Mouse (Mus musculus): ENCODE measurements at regions not wholly inside any gene's neighbourhood (a gene's known extent, or its start where the extent isn't known, plus 50 kb on each side); places are given as distances from the start of the nearest gene placed in this dataset.

- Histone ChIP-seq H3K9ac (replicated peaks; ENCODE audit: low read length) (no peak overlapping the region), H3K36me3 (ENCODE audit: insufficient read depth, low read length) (no peaks in the 10 kb centered on the region), H3K27me3 (ENCODE audit: insufficient read depth, low read length) (no peaks in the 10 kb centered on the region), H3K4me1 (ENCODE audit: insufficient read depth, low read length) (no peaks in the 10 kb centered on the region), H3K4me2 (ENCODE audit: low read depth, low read length) (no peak overlapping the region), H3K9me3 (ENCODE audit: low read length) (no peaks in the 10 kb centered on the region), H3K4me3 (ENCODE audit: low read length) (no peak overlapping the region), H3K27ac (no peak overlapping the region)
- ATAC-seq (no peak), DNase-seq (ENCODE audit: low spot score) (no peak)
- 87% methylated on average over 2 of the region's 2 CpGs for WGBS
- no peak for TF ChIP-seq CTCF (IDR thresholded peaks at IDR 0.05; ENCODE audit: low read depth)
These were observed 130.1 kb downstream of the Nectin1 start for GRCm38 (mm10) chr9:43873841-43874240.

- Histone ChIP-seq H3K9me3 (ENCODE audit: low read length) (no peaks in the 10 kb centered on the region), H3K36me3 (ENCODE audit: insufficient read depth, low read length) (no peaks in the 10 kb centered on the region), H3K4me3 (ENCODE audit: low read length) (no peak overlapping the region), H3K27me3 (ENCODE audit: insufficient read depth, low read length) (no peaks in the 10 kb centered on the region), H3K27ac (no peak overlapping the region), H3K9ac (replicated peaks; ENCODE audit: low read length) (no peak overlapping the region), H3K4me2 (ENCODE audit: low read depth, low read length) (no peak overlapping the region), H3K4me1 (ENCODE audit: insufficient read depth, low read length) (no peaks in the 10 kb centered on the region)
- no peak for ATAC-seq
- WGBS = 80% methylated on average over 5 of the region's 5 CpGs
- TF ChIP-seq CTCF (IDR thresholded peaks at IDR 0.05; ENCODE audit: low read depth) = no peak
- DNase-seq (ENCODE audit: low spot score) = no peak
These were observed 130.5 kb downstream of the Nectin1 start for GRCm38 (mm10) chr9:43874332-43874731.

GRCm38 (mm10) chr9:43879220-43879968 lies 135.6 kb downstream of the Nectin1 start:
- H3K4me2 ChIP-seq (ENCODE audit: low read depth, low read length) = peak overlapping the region; percentile 58
- H3K27me3 ChIP-seq (ENCODE audit: insufficient read depth, low read length) = 0 out of 2 replicates have a peak, but pooled peaks cover 5% of the 10 kb centered on the region
- 2% methylated on average over 24 of the region's 24 CpGs for WGBS
- ATAC-seq (peak; percentile 29; the same call in 1 of the 2 replicates), DNase-seq (ENCODE audit: low spot score) (no peak)
- peak overlapping the region; percentile 26 for H3K4me3 ChIP-seq (ENCODE audit: low read length)
- no peak for TF ChIP-seq CTCF (IDR thresholded peaks at IDR 0.05; ENCODE audit: low read depth)
- H3K9ac ChIP-seq (replicated peaks; ENCODE audit: low read length) = 0 out of 2 replicates have a peak overlapping the region, but pooled peaks have one; percentile 6
- H3K4me1 ChIP-seq (ENCODE audit: insufficient read depth, low read length) = no peaks in the 10 kb centered on the region
- H3K9me3 ChIP-seq (ENCODE audit: low read length) = no peaks in the 10 kb centered on the region
- no peak overlapping the region for H3K27ac ChIP-seq
- H3K36me3 ChIP-seq (ENCODE audit: insufficient read depth, low read length) = no peaks in the 10 kb centered on the region

GRCm38 (mm10) chr9:43879969-43880396 lies 136.2 kb downstream of the Nectin1 start:
- no peak for TF ChIP-seq CTCF (IDR thresholded peaks at IDR 0.05; ENCODE audit: low read depth)
- Histone ChIP-seq H3K27me3 (ENCODE audit: insufficient read depth, low read length) (0 out of 2 replicates have a peak, but pooled peaks cover 5% of the 10 kb centered on the region), H3K9me3 (ENCODE audit: low read length) (no peaks in the 10 kb centered on the region), H3K4me2 (ENCODE audit: low read depth, low read length) (peak overlapping the region; percentile 58), H3K27ac (no peak overlapping the region), H3K9ac (replicated peaks; ENCODE audit: low read length) (0 out of 2 replicates have a peak overlapping the region, but pooled peaks have one; percentile 6), H3K4me3 (ENCODE audit: low read length) (peak overlapping the region; percentile 26), H3K4me1 (ENCODE audit: insufficient read depth, low read length) (no peaks in the 10 kb centered on the region), H3K36me3 (ENCODE audit: insufficient read depth, low read length) (no peaks in the 10 kb centered on the region)
- WGBS = 0% methylated on average over 26 of the region's 26 CpGs
- peak; percentile 59; the same call in 1 of the 2 replicates for ATAC-seq
- peak; percentile 68 for DNase-seq (ENCODE audit: low spot score)

GRCm38 (mm10) chr9:43893086-43893485 lies 149.3 kb downstream of the Nectin1 start:
- no peak for DNase-seq (ENCODE audit: low spot score)
- WGBS = 29% methylated on average over 6 of the region's 6 CpGs

GRCm38 (mm10) chr9:43899239-43899638 lies 143.9 kb upstream of the Thy1 start:
- H3K27me3 ChIP-seq (ENCODE audit: insufficient read depth, low read length) = no peaks in the 10 kb centered on the region
- no peaks in the 10 kb centered on the region for H3K9me3 ChIP-seq (ENCODE audit: low read length)
- TF ChIP-seq CTCF (IDR thresholded peaks at IDR 0.05; ENCODE audit: low read depth) = no peak
- H3K4me1 ChIP-seq (ENCODE audit: insufficient read depth, low read length) = no peaks in the 10 kb centered on the region; the same call in 1 of the 2 replicates
- no peaks in the 10 kb centered on the region for H3K36me3 ChIP-seq (ENCODE audit: insufficient read depth, low read length)
- H3K4me3 ChIP-seq (ENCODE audit: low read length) = no peak overlapping the region
- H3K9ac ChIP-seq (replicated peaks; ENCODE audit: low read length) = no peak overlapping the region
- no peak overlapping the region for H3K27ac ChIP-seq
- H3K4me2 ChIP-seq (ENCODE audit: low read depth, low read length) = no peak overlapping the region
- WGBS = 33% methylated on average over 4 of the region's 4 CpGs
- ATAC-seq (no peak), DNase-seq (ENCODE audit: low spot score) (peak; percentile 56)

More at GRCm38 (mm10) chr9:43893086-43893485, 149.3 kb downstream of the Nectin1 start:
- H3K4me1 ChIP-seq (ENCODE audit: insufficient read depth, low read length) = no peaks in the 10 kb centered on the region
- no peaks in the 10 kb centered on the region for H3K27me3 ChIP-seq (ENCODE audit: insufficient read depth, low read length)
- no peak overlapping the region for H3K27ac ChIP-seq
- H3K36me3 ChIP-seq (ENCODE audit: insufficient read depth, low read length) = no peaks in the 10 kb centered on the region
- no peaks in the 10 kb centered on the region for H3K9me3 ChIP-seq (ENCODE audit: low read length)
- H3K4me2 ChIP-seq (ENCODE audit: low read depth, low read length) = no peak overlapping the region
- no peak for ATAC-seq
- no peak for TF ChIP-seq CTCF (IDR thresholded peaks at IDR 0.05; ENCODE audit: low read depth)
- H3K9ac ChIP-seq (replicated peaks; ENCODE audit: low read length) = no peak overlapping the region
- no peak overlapping the region for H3K4me3 ChIP-seq (ENCODE audit: low read length)

GRCm38 (mm10) chr9:43908325-43908724 lies 134.9 kb upstream of the Thy1 start:
- WGBS = 91% methylated on average over 4 of the region's 4 CpGs
- ATAC-seq = no peak
- H3K36me3 ChIP-seq (ENCODE audit: insufficient read depth, low read length) = no peaks in the 10 kb centered on the region
- no peaks in the 10 kb centered on the region for H3K4me1 ChIP-seq (ENCODE audit: insufficient read depth, low read length)
- no peaks in the 10 kb centered on the region for H3K9me3 ChIP-seq (ENCODE audit: low read length)
- TF ChIP-seq CTCF (IDR thresholded peaks at IDR 0.05; ENCODE audit: low read depth) = 0 out of 2 replicates have a peak, but pooled peaks have one; percentile 30
- H3K9ac ChIP-seq (replicated peaks; ENCODE audit: low read length) = no peak overlapping the region
- no peaks in the 10 kb centered on the region for H3K27me3 ChIP-seq (ENCODE audit: insufficient read depth, low read length)
- H3K27ac ChIP-seq = no peak overlapping the region
- no peak overlapping the region for H3K4me2 ChIP-seq (ENCODE audit: low read depth, low read length)
- H3K4me3 ChIP-seq (ENCODE audit: low read length) = no peak overlapping the region
- no peak for DNase-seq (ENCODE audit: low spot score)

Measured in hindbrain, postnatal 0 days (tissue).